Mouse (Mus musculus): ENCODE measurements around the gene Cdc20b.
"Not testable (repeated sequence)": the region's sequence is repeated elsewhere in the genome, so short reads cannot be mapped to it uniquely, and the experiment has no call there.

Gene Cdc20b

GRCm38 (mm10) chr13:113034950-113035421 lies at the start of gene Cdc20b:
TSS of gene Cdc20b (plus strand) at chr13:113035111.
- DNase-seq (ENCODE audit: low spot score in 2 of 2): peak; percentile 25 to 52

GRCm38 (mm10) chr13:112985605-112986450 lies 49.1 kb upstream of the Cdc20b start:
- DNase-seq (ENCODE audit: low spot score in 2 of 2): no peak

GRCm38 (mm10) chr13:112986451-112986950 lies 48.4 kb upstream of the Cdc20b start:
- DNase-seq (ENCODE audit: low spot score in 2 of 2): no peak

DNA sequence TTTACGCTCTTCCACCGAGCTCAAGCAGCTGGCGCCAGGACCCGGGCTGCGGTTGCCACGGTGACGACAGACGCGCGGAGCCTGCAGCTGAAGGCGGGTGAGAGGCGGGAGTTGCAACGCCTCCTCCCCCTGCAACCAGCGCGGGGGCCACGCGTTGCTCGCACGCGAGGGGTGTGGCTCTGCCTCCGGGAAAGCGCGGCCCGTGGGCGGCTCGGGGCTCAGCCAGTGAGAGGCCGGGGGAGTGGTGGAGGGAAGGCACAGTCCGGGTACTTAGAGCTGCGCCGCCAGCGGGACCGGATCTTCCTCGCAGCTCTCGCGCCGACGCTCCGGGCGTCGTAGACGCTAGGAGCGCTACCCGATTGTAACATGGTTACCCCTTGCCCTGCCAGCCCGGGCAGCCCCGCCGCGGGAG lies 47.4 kb upstream of the Cdc20b start, which contains the start of gene Ccno:
TSS of gene Ccno (plus strand) at position 271 of the 412 bp plus-strand sequence.
- DNase-seq (ENCODE audit: low spot score in 2 of 2): peak; percentile 87 to 96

DNA sequence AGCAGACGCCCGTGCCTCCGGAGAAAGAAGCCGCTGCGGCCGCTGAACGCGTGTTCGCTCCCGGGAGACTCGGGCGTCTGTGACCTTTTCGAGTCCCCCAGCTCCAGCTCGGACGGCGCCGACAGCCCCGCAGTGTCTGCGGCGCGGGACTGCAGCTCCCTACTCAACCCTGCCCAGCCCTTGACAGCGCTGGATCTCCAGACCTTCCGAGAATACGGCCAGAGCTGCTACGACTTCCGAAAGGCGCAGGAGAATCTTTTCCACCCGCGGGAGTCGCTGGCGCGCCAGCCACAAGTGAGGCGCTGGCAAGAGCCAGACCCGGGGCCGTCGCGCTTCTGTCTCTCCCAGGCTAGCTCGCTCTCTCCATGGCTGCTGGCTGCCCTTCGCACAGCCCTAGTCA lies 46.9 kb upstream of the Cdc20b start:
- DNase-seq (ENCODE audit: low spot score in 2 of 2): no peak

- DNase-seq (ENCODE audit: low spot score in 2 of 2): no peak
Observed at GRCm38 (mm10) chr13:112988866-112989265, 46.0 kb upstream of the Cdc20b start.

DNA sequence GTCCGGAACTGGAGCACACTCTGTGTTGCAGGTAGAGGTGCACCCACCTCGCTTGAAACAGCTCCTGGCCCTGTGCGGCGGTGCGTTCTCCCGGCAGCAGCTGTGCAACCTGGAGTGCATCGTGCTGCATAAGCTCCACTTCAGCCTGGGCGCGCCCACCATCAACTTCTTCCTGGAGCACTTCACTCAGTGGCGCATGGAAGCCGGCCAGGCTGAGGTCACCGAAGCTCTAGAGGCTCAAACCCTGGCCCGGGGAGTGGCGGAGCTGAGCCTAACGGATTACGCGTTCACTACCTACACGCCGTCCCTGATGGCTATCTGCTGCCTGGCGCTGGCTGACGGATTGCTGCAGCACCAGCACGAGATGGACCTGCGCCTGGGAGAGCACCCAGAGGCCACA lies 45.4 kb upstream of the Cdc20b start:
- no peak for DNase-seq (ENCODE audit: low spot score in 2 of 2)

DNA sequence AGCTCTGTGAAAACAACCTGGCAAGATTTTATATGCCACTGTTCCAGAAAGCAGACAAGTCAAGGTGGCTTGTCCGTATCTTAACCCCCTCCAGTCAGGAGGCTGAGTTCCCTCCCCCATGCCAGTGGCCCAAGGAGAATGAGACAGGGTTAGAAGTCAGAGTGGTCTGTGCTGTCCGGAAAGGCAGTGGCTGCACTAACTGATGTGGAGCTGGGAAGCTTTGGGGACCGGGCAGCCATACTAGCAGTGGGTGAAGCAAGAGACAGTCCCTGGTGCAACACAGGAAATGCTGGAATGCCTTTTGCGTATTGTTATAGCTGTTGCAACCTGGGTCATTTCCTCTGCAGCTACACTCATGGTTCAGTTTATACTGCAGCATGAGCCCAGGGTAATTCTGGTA lies 44.6 kb upstream of the Cdc20b start:
- no peak for DNase-seq (ENCODE audit: low spot score in 2 of 2)

GRCm38 (mm10) chr13:112993531-112994152 lies 41.3 kb upstream of the Cdc20b start, which contains the start of gene Mcidas:
TSS of gene Mcidas (plus strand) at chr13:112993845.
- DNase-seq (ENCODE audit: low spot score in 2 of 2): no peak

- DNase-seq (ENCODE audit: low spot score in 2 of 2): peak; percentile 52 to 65
Observed at GRCm38 (mm10) chr13:112994191-112994590, 40.7 kb upstream of the Cdc20b start.

DNA sequence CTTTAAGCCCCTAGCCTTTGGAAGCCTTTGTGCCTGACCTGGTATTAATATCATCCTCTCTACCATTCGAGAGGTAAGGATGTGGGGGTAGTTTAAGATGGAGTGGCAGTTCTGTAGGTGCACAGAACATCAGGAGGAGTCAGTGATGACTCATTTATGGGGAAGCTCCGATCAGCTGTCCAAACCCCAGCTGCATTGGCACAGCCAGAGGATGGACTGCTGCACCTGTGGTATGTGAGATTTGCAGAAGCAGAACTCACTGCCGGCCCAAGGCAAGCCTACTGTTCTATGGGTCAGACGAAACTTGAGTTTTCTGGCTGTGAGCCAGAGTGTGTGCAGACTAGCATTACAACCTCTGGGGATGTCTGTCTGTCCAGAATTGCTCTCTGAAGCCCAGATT lies 38.5 kb upstream of the Cdc20b start:
- DNase-seq (ENCODE audit: low spot score in 2 of 2): no peak

- no peak for DNase-seq (ENCODE audit: low spot score in 2 of 2)
Observed at GRCm38 (mm10) chr13:112997369-112997768, 37.5 kb upstream of the Cdc20b start.

DNA sequence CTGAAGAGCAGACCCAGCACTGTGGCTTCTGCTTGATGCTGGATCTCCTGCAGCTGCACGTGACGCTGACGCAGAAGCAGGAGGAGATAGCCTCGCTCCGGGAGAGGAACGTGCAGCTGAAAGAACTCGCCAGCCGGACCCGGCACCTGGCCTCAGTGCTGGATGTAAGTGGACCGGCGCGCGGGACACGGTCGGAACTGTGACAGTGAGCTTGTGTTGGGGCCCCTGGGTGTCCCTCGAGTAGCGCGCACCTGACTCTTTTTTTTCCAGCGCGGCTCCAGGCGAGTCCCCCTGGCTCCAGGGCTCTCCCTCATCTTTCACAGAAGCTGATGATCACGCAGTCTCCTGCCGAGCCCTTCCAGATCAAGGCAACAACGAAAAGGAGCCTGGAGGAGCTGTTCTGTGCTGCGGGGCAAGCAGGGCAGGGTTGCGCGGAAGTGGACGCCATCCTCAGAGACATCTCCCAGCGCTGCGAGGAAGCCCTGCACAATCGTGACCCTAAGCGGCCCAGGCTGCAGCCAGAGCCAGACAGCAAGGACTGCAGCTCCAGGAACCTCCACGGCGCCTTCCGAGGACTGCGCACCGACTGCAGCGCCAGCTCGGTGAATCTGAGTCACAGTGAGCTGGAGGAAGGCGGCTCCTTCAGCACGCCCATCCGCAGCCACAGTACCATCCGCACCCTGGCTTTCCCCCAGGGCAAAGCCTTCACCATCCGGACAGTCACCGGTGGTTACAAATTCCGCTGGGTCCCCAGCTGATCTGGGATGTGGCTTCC lies 36.3 kb upstream of the Cdc20b start:
- peak in 1 of 2 experiments; percentile 46 for DNase-seq (ENCODE audit: low spot score in 2 of 2)

DNA sequence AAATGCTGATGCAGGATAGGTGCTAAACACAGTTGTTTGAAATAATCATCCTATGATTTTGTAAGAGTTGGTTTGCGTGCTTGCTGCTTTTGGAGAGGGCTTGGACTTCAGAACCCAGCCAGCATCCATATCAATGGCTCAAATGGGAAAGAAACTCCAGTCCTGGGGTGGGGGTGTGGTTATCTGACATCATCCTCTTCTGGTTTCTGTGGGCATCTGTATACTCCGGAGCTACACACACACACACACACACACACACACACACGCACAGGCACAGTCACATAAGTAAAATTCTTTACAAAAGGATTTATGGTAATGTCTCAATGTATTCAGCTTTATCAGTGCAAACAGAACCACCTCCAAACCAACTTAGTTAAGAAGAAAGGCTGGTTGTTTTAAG lies 34.8 kb upstream of the Cdc20b start:
- no peak for DNase-seq (ENCODE audit: low spot score in 2 of 2)

DNA sequence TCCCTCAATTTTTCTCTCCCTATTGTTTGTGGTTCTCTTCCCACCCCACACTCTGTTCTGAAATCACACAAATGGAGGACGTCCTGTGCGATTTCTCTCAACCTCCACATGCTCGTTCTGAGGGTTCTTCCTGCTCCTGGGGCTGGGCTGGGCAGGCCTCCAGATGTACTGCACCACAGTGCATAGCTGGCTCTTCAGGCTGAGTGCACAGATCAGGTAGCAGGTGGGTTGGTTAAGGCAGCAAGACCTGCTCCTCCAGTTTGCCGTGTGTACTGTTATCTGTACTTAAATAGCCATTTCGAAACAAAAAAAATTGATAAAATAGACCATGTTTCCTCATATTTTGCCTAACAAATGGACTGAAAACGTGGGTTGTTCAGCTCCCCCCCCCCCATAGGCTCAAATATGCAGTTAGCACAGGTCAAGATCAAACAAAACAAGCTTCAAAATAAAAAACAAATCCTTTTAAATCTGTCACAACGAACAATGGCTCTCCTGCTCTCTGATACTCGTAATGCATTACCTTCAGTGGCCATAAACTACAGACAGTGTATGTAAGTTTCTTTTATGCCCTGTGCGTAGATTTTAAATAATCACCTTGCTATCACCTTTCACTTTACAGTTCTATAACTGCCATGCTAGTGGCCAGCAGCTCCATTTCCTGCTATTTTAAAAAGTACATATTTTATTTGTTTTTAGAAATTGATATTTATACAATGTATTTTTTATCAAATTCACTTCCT lies 34.2 kb upstream of the Cdc20b start:
- peak; percentile 53 to 71 for DNase-seq (ENCODE audit: low spot score in 2 of 2)

GRCm38 (mm10) chr13:113012683-113013082 lies 22.2 kb upstream of the Cdc20b start:
- DNase-seq (ENCODE audit: low spot score in 2 of 2): no peak

DNA sequence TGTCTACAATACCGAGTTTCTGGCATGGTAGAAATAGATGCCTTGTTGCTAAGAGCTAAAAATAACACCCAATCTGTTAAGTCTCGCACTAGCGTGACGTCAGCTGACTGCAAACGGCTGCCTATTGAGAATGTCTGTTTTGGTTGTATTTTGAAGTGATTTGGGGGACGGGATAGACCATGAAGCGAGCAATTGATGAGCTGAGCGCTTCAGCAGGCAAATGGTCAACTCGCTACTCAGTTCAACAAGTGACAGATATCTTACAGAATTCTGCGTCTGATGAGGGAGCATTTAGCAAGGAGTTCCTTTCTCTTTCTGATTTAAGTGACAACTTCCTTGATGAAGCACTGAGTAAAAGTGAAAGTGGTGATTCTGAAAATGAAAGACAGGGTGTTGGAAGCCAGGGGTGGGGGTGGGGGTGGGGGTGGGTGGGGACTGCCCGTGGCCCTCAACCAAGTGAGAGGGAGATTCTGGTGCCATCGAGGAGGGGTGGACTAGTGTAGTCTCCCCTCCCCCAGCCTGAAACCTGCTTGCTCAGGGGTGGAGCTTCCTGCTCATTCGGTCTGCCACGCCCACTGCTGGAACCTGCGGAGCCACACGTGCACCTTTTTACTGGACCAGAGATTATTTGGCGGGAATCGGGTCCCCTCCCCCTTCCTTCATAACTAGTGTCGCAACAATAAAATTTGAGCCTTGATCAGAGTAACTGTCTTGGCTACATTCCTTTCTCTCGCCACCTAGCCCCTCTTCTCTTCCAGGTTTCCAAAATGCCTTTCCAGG lies 21.5 kb upstream of the Cdc20b start:
- DNase-seq (ENCODE audit: low spot score in 2 of 2): not testable (repeated sequence)

DNA sequence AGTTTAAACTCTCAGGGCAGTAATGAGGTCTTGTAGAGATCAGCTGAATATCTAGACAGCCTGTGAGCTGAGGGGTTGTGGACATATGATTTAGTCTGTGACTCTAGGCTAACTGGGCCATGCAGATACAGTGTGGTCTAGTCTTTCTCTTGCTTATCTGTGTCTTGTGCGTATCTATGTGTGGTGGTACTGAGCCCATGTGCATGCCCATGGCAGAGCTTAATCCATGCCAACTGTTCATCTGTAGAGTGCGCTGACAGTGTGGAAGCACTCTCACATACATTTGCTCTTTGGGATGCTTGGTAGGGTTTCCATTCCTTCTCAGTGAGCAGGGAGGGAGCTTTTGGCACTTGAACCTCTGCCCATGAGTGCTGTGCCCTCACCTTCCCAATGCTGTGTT lies 13.4 kb upstream of the Cdc20b start:
- DNase-seq (ENCODE audit: low spot score in 2 of 2): no peak

- no peak for DNase-seq (ENCODE audit: low spot score in 2 of 2)
Observed at GRCm38 (mm10) chr13:113022467-113022866, 12.4 kb upstream of the Cdc20b start.
